Mouse (Mus musculus): ENCODE measurements around the gene Ect2l.

The Ect2l gene

GRCm38 (mm10) chr10:18081536-18081935 lies 129.2 kb downstream of the Ect2l start:
- DNase-seq (ENCODE audit: low read depth, low spot score) = no peak
